10 mouse cellular contexts compared by ENCODE assay signal in the genomic region with DNA sequence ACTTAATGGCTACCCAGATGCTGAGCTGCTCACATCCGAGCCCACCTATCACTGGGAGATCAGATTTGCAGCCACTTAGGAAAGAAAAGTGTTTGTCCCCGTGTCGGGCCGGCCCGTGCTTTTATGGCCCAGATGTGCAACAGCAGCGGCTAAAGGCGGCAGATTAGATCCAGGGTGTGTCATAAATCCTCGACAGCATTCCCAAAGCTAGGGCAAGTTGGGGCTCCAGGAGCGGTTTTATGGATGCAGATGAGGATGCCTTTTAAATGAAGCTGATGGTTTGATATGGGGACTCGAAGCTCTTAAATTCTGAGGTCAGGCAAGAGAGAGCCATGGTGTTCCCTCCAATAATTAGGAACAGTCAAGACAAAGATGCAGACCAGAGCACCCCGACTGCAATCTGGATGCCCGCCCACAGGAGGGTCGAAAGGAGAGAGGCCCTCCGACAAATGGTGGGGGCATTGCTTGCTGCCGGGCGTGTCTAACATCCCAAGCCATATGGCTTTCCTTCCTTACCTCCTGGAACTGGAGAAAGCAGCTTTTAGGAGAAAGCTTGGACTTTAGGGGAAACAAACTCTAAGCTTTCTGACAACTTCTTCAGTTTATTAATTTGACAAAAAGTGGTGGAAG. TPM values are rescaled to one million over a fixed set of nuclear protein-coding genes. Genes with fewer than 3 reads are reported as not detected.
DNase-seq lines count a peak whose midpoint lies in the region; ATAC-seq lines count a peak whose summit lies in the region.
"Had no signal": no experiment of that assay in that cellular context is flagged by ENCODE, and none has a peak within 500 bp of the region (broad histone marks: within the 10 kb centered on the region; RNA-seq: fewer than 3 reads in every experiment).

No protein-coding gene starts in this region.

- no peak overlapping the region for H3K27ac ChIP-seq in heart, embryonic 10.5 days
- H3K27ac ChIP-seq in forebrain, embryonic 15.5 days (replicated peaks), result no peak overlapping the region
- no peak overlapping the region; the same call in 1 of the 2 replicates for H3K27ac ChIP-seq in limb, embryonic 13.5 days
- no peak overlapping the region for H3K27ac ChIP-seq in neural tube, embryonic 11.5 days (ENCODE audit: low read depth, low read length)
- H3K27ac ChIP-seq: left cerebral cortex, adult 2 months had no signal

- H3K4me3 ChIP-seq in heart, embryonic 10.5 days, result peak overlapping the region; percentile 72; the same call in 1 of the 2 replicates
- peak overlapping the region; percentile 56 for H3K4me3 ChIP-seq in forebrain, embryonic 15.5 days
- peak overlapping the region; percentile 64 for H3K4me3 ChIP-seq in limb, embryonic 13.5 days
- peak overlapping the region; percentile 55 for H3K4me3 ChIP-seq in neural tube, embryonic 11.5 days (ENCODE audit: low read depth, low read length)
- H3K4me3 ChIP-seq: left cerebral cortex, adult 2 months had no signal

- DNase-seq in heart, embryonic 10.5 days (ENCODE audit: low spot score), result no peak
- DNase-seq in heart, postnatal 4 days, result no peak
- DNase-seq in neural tube, embryonic 11.5 days (ENCODE audit: low spot score), result no peak
- no peak for DNase-seq in layer of hippocampus, adult 8-10 months (ENCODE audit: low spot score in 2 of 2)
- no peak for DNase-seq in left cerebral cortex, postnatal 25 days (ENCODE audit: low spot score in 2 of 2)
- DNase-seq in adipocyte (ENCODE audit: low spot score), result no peak
- DNase-seq: cerebellum, adult 9-11 months had no signal

- H3K27me3 ChIP-seq in heart, embryonic 10.5 days (ENCODE audit: insufficient read depth, poor library complexity, severe bottlenecking), result peaks cover 46% of the 10 kb centered on the region
- no peaks in the 10 kb centered on the region; the same call in 1 of the 2 replicates for H3K27me3 ChIP-seq in forebrain, embryonic 15.5 days
- H3K27me3 ChIP-seq in limb, embryonic 13.5 days, result peaks cover 55% of the 10 kb centered on the region
- H3K27me3 ChIP-seq in neural tube, embryonic 11.5 days (ENCODE audit: control insufficient read depth, insufficient read depth, low read length), result peaks cover 11% of the 10 kb centered on the region

- H3K4me1 ChIP-seq in heart, embryonic 10.5 days, result peaks cover 21% of the 10 kb centered on the region
- peaks cover 21% of the 10 kb centered on the region for H3K4me1 ChIP-seq in forebrain, embryonic 15.5 days
- peaks cover 42% of the 10 kb centered on the region for H3K4me1 ChIP-seq in limb, embryonic 13.5 days
- H3K4me1 ChIP-seq in neural tube, embryonic 11.5 days (ENCODE audit: control insufficient read depth, insufficient read depth, low read length), result peaks cover 8% of the 10 kb centered on the region

- 41% methylated on average over 16 of the region's 16 CpGs for WGBS in heart, embryonic 10.5 days
- 56% methylated on average over 16 of the region's 16 CpGs for WGBS in forebrain, embryonic 15.5 days
- 3% methylated on average over 16 of the region's 16 CpGs for WGBS in limb, embryonic 13.5 days
- 10% methylated on average over 16 of the region's 16 CpGs for WGBS in neural tube, embryonic 11.5 days

- H3K36me3 ChIP-seq in heart, embryonic 10.5 days, result no peaks in the 10 kb centered on the region
- H3K36me3 ChIP-seq in forebrain, embryonic 15.5 days, result no peaks in the 10 kb centered on the region
- H3K36me3 ChIP-seq in limb, embryonic 13.5 days, result no peaks in the 10 kb centered on the region
- no peaks in the 10 kb centered on the region for H3K36me3 ChIP-seq in neural tube, embryonic 11.5 days (ENCODE audit: control insufficient read depth, insufficient read depth, low read length)

- H3K9ac ChIP-seq in forebrain, embryonic 15.5 days (replicated peaks), result peak overlapping the region; percentile 10; the same call in 1 of the 2 replicates
- H3K9ac ChIP-seq in limb, embryonic 13.5 days, result peak overlapping the region; percentile 43
- no peak overlapping the region for H3K9ac ChIP-seq in neural tube, embryonic 11.5 days (ENCODE audit: low read length)

- intact Hi-C loops in left cerebral cortex, postnatal 25 days (cut with DNase I), result no loop called here

- ATAC-seq in forebrain, embryonic 15.5 days (replicated peaks), result no peak
- no peak for ATAC-seq in limb, embryonic 13.5 days (ENCODE audit: low FRiP score, low read depth)
- ATAC-seq in neural tube, embryonic 11.5 days (ENCODE audit: insufficient read depth, low FRiP score, low TSS enrichment), result no peak

- H3K9me3 ChIP-seq in heart, embryonic 10.5 days, result no peaks in the 10 kb centered on the region
- H3K9me3 ChIP-seq in forebrain, embryonic 15.5 days, result no peaks in the 10 kb centered on the region
- H3K9me3 ChIP-seq in limb, embryonic 13.5 days, result no peaks in the 10 kb centered on the region
- H3K9me3 ChIP-seq in neural tube, embryonic 11.5 days (ENCODE audit: control insufficient read depth, low read length), result no peaks in the 10 kb centered on the region

- peak overlapping the region; percentile 82 for H3K4me2 ChIP-seq in forebrain, embryonic 15.5 days (replicated peaks)
- H3K4me2 ChIP-seq in limb, embryonic 13.5 days (replicated peaks), result peak overlapping the region; percentile 98
- peak overlapping the region; percentile 75 for H3K4me2 ChIP-seq in neural tube, embryonic 11.5 days (ENCODE audit: low read depth)

RNA-seq across cellular contexts. Expression of a gene that starts 1.8 kb away (rescaled TPM):
- 4.3 and 6.2 TPM in 2 replicates for polyA plus RNA-seq in heart, embryonic 10.5 days (2016; fragmentation: Nextera tagmentation; extraction: Ambion mirVana)
- 10 to 100 TPM; 10.2 to 11.2 TPM for total RNA-seq in heart, postnatal 4 days (2021)
- polyA plus RNA-seq in forebrain, embryonic 15.5 days (2015; fragmentation: Nextera tagmentation; extraction: Ambion mirVana), result 10.3 and 12.1 TPM in 2 replicates
- 7.7 and 8.6 TPM in 2 replicates for polyA plus RNA-seq in limb, embryonic 13.5 days (2015; fragmentation: Nextera tagmentation; extraction: Ambion mirVana)
- polyA plus RNA-seq in neural tube, embryonic 11.5 days (2014; fragmentation: Nextera tagmentation; extraction: Ambion mirVana), result 13.1 and 14.0 TPM in 2 replicates
- 10 to 100 TPM in 2 of 4 experiments, 1 to 10 TPM in 2; 8.3 to 15.7 (median 11.5) TPM for total RNA-seq in layer of hippocampus, adult 8-10 months (2022)
- total RNA-seq in left cerebral cortex, postnatal 25 days (2021), result 1 to 10 TPM; 7.3 to 9.3 TPM

RNA-seq across cellular contexts. Expression of a gene that starts 59.9 kb away (rescaled TPM):
- polyA plus RNA-seq in heart, embryonic 10.5 days (2016; fragmentation: Nextera tagmentation; extraction: Ambion mirVana), result 0.55 and 0.58 TPM in 2 replicates
- total RNA-seq in heart, postnatal 4 days (2021), result not detected
- 0.61 and 0.83 TPM in 2 replicates for polyA plus RNA-seq in forebrain, embryonic 15.5 days (2015; fragmentation: Nextera tagmentation; extraction: Ambion mirVana)
- polyA plus RNA-seq in limb, embryonic 13.5 days (2015; fragmentation: Nextera tagmentation; extraction: Ambion mirVana), result 0.91 and 1.1 TPM in 2 replicates
- 0.43 and 0.44 TPM in 2 replicates for polyA plus RNA-seq in neural tube, embryonic 11.5 days (2014; fragmentation: Nextera tagmentation; extraction: Ambion mirVana)
- not detected for total RNA-seq in layer of hippocampus, adult 8-10 months (2022)
- total RNA-seq in left cerebral cortex, postnatal 25 days (2021), result not detected
- total RNA-seq: left cerebral cortex, adult 2 months had no signal
